In the genomic region with DNA sequence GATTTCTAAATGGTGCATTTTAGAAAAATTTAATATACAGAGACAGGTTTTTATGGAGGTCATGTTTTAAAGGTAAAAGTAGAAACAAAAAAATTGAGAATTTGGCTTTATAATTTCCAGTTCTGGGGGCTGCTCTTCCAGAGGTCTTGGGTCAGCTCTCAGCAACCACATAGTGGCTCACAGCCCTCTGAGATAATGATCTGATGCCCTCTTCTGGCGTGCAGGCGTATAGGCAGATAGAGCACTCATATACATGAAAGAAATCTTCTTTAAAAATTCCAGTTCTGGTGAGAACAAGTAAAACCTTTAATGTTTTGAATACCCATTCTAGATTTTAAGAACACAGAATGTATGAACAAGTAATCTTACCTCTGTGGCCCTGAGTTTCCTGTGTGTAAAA, we compare ENCODE assay signal across 10 mouse cellular contexts. TPM values are rescaled to one million over a fixed set of nuclear protein-coding genes. Genes with fewer than 3 reads are reported as not detected.
DNase-seq lines count a peak whose midpoint lies in the region; ATAC-seq and TF ChIP-seq lines count a peak whose summit lies in the region.
"Had no signal": no experiment of that assay in that cellular context is flagged by ENCODE, and none has a peak within 500 bp of the region (broad histone marks: within the 10 kb centered on the region; RNA-seq: fewer than 3 reads in every experiment).

No protein-coding gene starts in this region.

- H3K4me1 ChIP-seq in midbrain, embryonic 12.5 days: no peaks in the 10 kb centered on the region
- H3K4me1 ChIP-seq in midbrain, embryonic 10.5 days: no peaks in the 10 kb centered on the region
- H3K4me1 ChIP-seq in intestine, postnatal 0 days (replicated peaks; ENCODE audit: control insufficient read depth, insufficient read depth, low read length): no peaks in the 10 kb centered on the region
- H3K4me1 ChIP-seq: megakaryocyte, embryonic 14.5 days had no signal

- peak; percentile 70 for TF ChIP-seq CTCF in intestine, postnatal 0 days (IDR thresholded peaks at IDR 0.05; ENCODE audit: low read depth)

- peaks cover 79% of the 10 kb centered on the region for H3K36me3 ChIP-seq in midbrain, embryonic 12.5 days
- peaks cover 99% of the 10 kb centered on the region for H3K36me3 ChIP-seq in midbrain, embryonic 10.5 days
- peaks cover 78% of the 10 kb centered on the region for H3K36me3 ChIP-seq in intestine, postnatal 0 days (ENCODE audit: control insufficient read depth, insufficient read depth)

- no peak overlapping the region for H3K4me2 ChIP-seq in midbrain, embryonic 12.5 days (replicated peaks)
- no peak overlapping the region for H3K4me2 ChIP-seq in intestine, postnatal 0 days (replicated peaks; ENCODE audit: low read depth)

- H3K27me3 ChIP-seq in midbrain, embryonic 12.5 days: no peaks in the 10 kb centered on the region
- no peaks in the 10 kb centered on the region for H3K27me3 ChIP-seq in midbrain, embryonic 10.5 days (ENCODE audit: low read depth, poor library complexity, severe bottlenecking)
- H3K27me3 ChIP-seq in intestine, postnatal 0 days (replicated peaks; ENCODE audit: control insufficient read depth, insufficient read depth, low read length): no peaks in the 10 kb centered on the region
- H3K27me3 ChIP-seq: megakaryocyte, embryonic 14.5 days had no signal

- no peak overlapping the region for H3K9ac ChIP-seq in midbrain, embryonic 12.5 days (replicated peaks)
- no peak overlapping the region for H3K9ac ChIP-seq in intestine, postnatal 0 days (ENCODE audit: low read depth, low read length)

- no peak overlapping the region for H3K27ac ChIP-seq in midbrain, embryonic 12.5 days (replicated peaks)
- no peak overlapping the region for H3K27ac ChIP-seq in midbrain, embryonic 10.5 days (replicated peaks)
- H3K27ac ChIP-seq in intestine, postnatal 0 days (ENCODE audit: low read depth, low read length): no peak overlapping the region

- H3K4me3 ChIP-seq in midbrain, embryonic 12.5 days: no peak overlapping the region
- no peak overlapping the region for H3K4me3 ChIP-seq in midbrain, embryonic 10.5 days
- H3K4me3 ChIP-seq in intestine, postnatal 0 days (ENCODE audit: low read depth, low read length): no peak overlapping the region
- H3K4me3 ChIP-seq: megakaryocyte, embryonic 14.5 days had no signal

- ATAC-seq in midbrain, embryonic 12.5 days (ENCODE audit: low FRiP score, low read depth): peak; percentile 75; the same call in 1 of the 2 replicates
- no peak for ATAC-seq in intestine, postnatal 0 days

- DNase-seq in cerebellum, postnatal 10 days: peak; percentile 43 to 47
- no peak for DNase-seq in cerebellum, adult 9-10 months
- DNase-seq in midbrain, embryonic 10.5 days (ENCODE audit: low spot score): no peak
- peak; percentile 41 for DNase-seq in thymus, postnatal 14 days
- DNase-seq in Muller cell, postnatal 12 days (ENCODE audit: inconsistent ontology term): no peak
- no peak for DNase-seq in gastrocnemius, adult 18-20 months (ENCODE audit: low spot score)
- DNase-seq: heart, postnatal 14 days had no signal

- no peaks in the 10 kb centered on the region for H3K9me3 ChIP-seq in midbrain, embryonic 12.5 days
- H3K9me3 ChIP-seq in midbrain, embryonic 10.5 days (replicated peaks): no peaks in the 10 kb centered on the region
- H3K9me3 ChIP-seq in intestine, postnatal 0 days (ENCODE audit: control insufficient read depth): no peaks in the 10 kb centered on the region
- H3K9me3 ChIP-seq: megakaryocyte, embryonic 14.5 days had no signal

- WGBS in midbrain, embryonic 12.5 days: 59% methylated on average over 2 of the region's 2 CpGs
- 60% methylated on average over 2 of the region's 2 CpGs for WGBS in midbrain, embryonic 10.5 days
- WGBS in intestine, postnatal 0 days: 43% methylated on average over 2 of the region's 2 CpGs

RNA-seq across cellular contexts. Expression of a gene that starts 56.6 kb away (rescaled TPM):
- polyA plus RNA-seq in midbrain, embryonic 12.5 days (2016; fragmentation: Nextera tagmentation; extraction: Ambion mirVana): 143 and 144 TPM in 2 replicates
- polyA plus RNA-seq in midbrain, embryonic 10.5 days (2016; fragmentation: Nextera tagmentation; extraction: Ambion mirVana): 86.6 and 101 TPM in 2 replicates
- polyA plus RNA-seq in intestine, postnatal 0 days (2015; fragmentation: Nextera tagmentation; extraction: Ambion mirVana): 44.8 and 49.3 TPM in 2 replicates
- total RNA-seq in gastrocnemius, adult 18-20 months (2021): 10 to 100 TPM; 20.3 to 28.3 TPM

Comparison
In these comparisons a context has a peak if more than half of its experiments do, and no peak if none do; other contexts are left out.
1. DNase-seq: peak in cerebellum, postnatal 10 days (2 of 2) and thymus, postnatal 14 days (single experiment); none in cerebellum, adult 9-10 months (single experiment), midbrain, embryonic 10.5 days (single experiment), Muller cell, postnatal 12 days (single experiment) and gastrocnemius, adult 18-20 months (single experiment).